Mouse (Mus musculus) lung, adult 2 months (tissue): ENCODE data around the gene Rhod. TPM values are rescaled to one million over a fixed set of nuclear protein-coding genes. Genes with fewer than 3 reads are reported as not detected.
A peak's percentile ranks its signal among the peaks of the same experiment; 100 is the strongest.

Experiments
- DNase-seq: peaks from one replicate; pipeline ENCODE4 v3.0.0; 2022
- H3K4me1 ChIP-seq: fragments of 200-500 bp; 2 replicates; pipeline ENCODE4 v1.6.1; 2011; ENCODE audit warnings: low read length; ENCODE audit not compliant: control insufficient read depth, insufficient read depth
- H3K4me3 ChIP-seq: fragments of 200-500 bp; replicated peaks from 2 replicates; pipeline ENCODE3; 2011; ENCODE audit warnings: low read depth, mild to moderate bottlenecking, control low read depth, low read length; ENCODE audit errors: extremely low read depth
- CTCF ChIP-seq: fragments of 200-500 bp; IDR thresholded peaks from 2 replicates; pipeline ENCODE4 v1.5.1; 2011; ENCODE audit warnings: mild to moderate bottlenecking, low read length, control low read depth; ENCODE audit not compliant: insufficient read depth
- POLR2A ChIP-seq: fragments of 200-500 bp; IDR thresholded peaks from 2 replicates; pipeline ENCODE4 v1.6.1; 2011; ENCODE audit warnings: low read depth, mild to moderate bottlenecking, control low read depth, low read length, borderline replicate concordance; ENCODE audit errors: extremely low read depth
- WGBS: fragments of 180-500 bp; shearing (Covaris S2); methylation state at CpG from one replicate; pipeline ENCODE4 v1.1.7; 2018; 5-methylcytosine and 5-hydroxymethylcytosine counted together
- polyA plus RNA-seq: library from polyadenylated mRNA; depleted of rRNA; stranded (reverse); fragments of >200 nt; gene quantifications from 2 replicates; pipeline ENCODE4 v1.2.3, GENCODE M21; 2012

The Rhod gene
- polyA plus RNA-seq, 1 experiment: 17.5 TPM

DNA sequence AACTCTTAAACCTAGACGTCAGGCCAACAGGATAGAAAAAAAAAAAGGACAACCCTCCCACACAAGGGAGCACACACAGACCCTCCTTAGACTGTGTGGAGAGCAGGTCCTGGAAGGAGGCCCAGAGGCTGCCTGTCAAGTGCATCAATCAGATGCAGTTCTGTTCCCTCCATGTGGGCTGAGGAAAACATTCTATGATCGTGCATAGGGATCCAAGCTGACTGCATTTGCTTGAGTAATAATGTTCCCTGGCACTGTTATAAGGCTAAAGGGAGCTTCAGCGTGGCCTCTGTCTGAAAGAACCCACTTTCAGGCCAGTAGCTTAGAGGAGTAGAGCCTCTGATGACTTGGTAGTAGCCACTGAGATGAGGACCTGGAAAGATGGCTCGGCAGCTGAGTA is 13.3 kb upstream of the Rhod start:
- Histone ChIP-seq H3K4me1 (no peaks in the 10 kb centered on the region), H3K4me3 (no peak overlapping the region)
- WGBS: 47% methylated on average over 4 of the region's 4 CpGs
- DNase-seq: no peak
- TF ChIP-seq POLR2A (no peak), CTCF (no peak)

DNA sequence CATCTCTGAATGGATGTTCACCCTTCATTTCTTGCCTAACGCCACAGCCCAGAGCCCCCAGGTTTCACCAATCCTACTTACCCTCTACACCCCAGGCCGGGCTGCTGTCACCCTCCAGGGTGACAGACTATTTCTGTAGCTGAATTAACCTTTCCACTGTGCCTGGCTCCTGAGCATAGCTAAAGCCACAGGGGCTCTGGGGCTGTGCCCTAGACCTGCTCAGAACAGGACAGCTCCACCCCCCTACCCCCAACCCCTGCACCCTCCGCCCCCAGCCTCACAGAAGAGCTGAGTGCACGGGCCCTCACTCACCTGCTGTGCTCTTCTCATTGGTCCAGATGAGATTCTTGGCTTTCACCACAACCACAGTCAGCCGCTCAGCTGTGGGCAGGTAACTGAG is 12.7 kb upstream of the Rhod start:
- TF ChIP-seq CTCF (no peak), POLR2A (no peak)
- WGBS: 57% methylated on average over 5 of the region's 5 CpGs

DNA sequence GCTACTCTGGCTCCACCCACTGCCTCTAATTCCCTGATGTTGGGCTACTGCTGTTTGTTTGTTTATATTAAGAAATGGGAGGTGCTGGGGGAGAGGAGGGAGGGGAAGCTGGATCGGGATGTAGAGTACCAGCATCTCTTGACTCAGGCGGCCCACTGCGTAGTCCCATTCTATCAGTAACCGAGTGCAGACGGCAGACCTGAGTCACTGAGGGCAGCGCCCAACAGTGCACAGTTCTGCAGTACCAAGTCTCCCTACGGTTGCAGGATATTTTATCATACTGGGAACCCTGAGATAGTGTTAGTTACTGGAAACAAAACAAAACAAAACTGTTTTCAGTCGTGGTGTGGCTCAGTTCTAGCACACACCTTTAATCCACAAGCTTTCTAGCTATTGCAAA is 11.9 kb upstream of the Rhod start:
- no peaks in the 10 kb centered on the region for H3K4me1 ChIP-seq
- no peak for TF ChIP-seq POLR2A
- no peak for TF ChIP-seq CTCF
- no peak overlapping the region for H3K4me3 ChIP-seq
- WGBS: 55% methylated on average over 8 of the region's 8 CpGs
- no peak for DNase-seq

More for the DNA sequence above, 12.7 kb upstream of the Rhod start:
- Histone ChIP-seq H3K4me3 (no peak overlapping the region), H3K4me1 (no peaks in the 10 kb centered on the region)
- DNase-seq: no peak

DNA sequence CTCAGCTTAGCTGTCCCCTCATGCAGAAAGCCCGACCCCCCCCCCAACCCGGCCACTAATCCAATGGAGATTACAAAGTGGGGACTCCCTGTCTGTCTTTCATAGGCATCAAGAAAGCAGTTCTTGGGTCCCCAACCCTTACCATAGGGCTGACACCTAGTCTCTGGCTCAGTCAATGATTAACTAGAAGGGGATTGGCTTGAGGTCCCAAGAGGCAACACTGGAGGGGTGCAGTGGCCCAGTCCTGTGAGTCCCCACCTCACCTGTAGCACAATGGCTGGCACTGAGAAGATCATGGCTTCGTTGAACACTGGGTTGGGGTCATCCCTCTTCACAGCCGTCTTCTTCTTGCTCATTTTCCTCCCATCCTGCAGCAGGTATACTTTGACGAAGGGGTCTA is 11.4 kb upstream of the Rhod start:
- 56% methylated on average over 5 of the region's 5 CpGs for WGBS
- no peak overlapping the region for H3K4me3 ChIP-seq
- DNase-seq: no peak
- H3K4me1 ChIP-seq: no peaks in the 10 kb centered on the region
- TF ChIP-seq CTCF (no peak), POLR2A (no peak)

DNA sequence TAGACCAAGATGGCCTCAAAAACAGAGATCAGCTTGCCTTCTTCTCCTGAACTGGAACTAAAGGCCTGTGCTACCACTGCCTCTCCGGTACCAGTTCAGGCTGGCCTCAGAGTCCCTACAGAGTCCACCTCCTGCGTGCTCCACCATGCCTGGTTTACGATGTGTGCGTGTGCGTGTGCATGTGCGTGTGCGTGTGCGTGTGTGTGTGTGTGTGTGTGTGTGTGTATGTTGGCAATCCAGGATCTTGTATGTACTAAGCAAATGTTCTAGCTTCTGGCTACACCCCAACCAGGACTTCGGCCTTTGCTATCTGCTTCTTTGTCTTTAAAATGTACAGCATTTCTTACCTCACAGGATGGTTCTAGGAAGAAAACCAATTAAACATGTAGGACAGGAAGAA is 10.0 kb upstream of the Rhod start:
- H3K4me1 ChIP-seq: no peaks in the 10 kb centered on the region
- no peak for DNase-seq
- TF ChIP-seq CTCF: no peak
- TF ChIP-seq POLR2A: no peak
- H3K4me3 ChIP-seq: no peak overlapping the region
- WGBS: 91% methylated on average over 9 of the region's 9 CpGs

DNA sequence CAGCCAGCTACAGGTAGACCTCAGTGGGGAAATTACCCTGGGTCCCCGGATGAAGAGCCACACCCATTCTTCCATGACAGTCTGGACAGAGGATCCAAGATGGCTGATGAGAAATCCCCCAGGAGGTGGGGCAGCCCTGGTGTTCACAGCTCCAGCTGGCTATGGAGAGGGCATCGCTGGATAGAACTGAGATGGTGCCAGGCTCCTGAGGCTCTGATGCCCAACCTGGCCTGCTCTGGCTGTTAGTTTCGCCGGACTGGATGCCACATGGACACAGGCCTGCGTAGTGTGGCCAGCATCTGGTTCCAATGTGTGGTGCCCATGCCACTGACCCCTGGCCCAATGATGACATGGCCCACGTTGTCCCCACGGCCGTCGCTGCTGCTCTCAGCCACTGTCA is 8.2 kb upstream of the Rhod start:
- 89% methylated on average over 9 of the region's 9 CpGs for WGBS
- Histone ChIP-seq H3K4me1 (no peaks in the 10 kb centered on the region), H3K4me3 (no peak overlapping the region)
- no peak for DNase-seq
- no peak for TF ChIP-seq CTCF

DNA sequence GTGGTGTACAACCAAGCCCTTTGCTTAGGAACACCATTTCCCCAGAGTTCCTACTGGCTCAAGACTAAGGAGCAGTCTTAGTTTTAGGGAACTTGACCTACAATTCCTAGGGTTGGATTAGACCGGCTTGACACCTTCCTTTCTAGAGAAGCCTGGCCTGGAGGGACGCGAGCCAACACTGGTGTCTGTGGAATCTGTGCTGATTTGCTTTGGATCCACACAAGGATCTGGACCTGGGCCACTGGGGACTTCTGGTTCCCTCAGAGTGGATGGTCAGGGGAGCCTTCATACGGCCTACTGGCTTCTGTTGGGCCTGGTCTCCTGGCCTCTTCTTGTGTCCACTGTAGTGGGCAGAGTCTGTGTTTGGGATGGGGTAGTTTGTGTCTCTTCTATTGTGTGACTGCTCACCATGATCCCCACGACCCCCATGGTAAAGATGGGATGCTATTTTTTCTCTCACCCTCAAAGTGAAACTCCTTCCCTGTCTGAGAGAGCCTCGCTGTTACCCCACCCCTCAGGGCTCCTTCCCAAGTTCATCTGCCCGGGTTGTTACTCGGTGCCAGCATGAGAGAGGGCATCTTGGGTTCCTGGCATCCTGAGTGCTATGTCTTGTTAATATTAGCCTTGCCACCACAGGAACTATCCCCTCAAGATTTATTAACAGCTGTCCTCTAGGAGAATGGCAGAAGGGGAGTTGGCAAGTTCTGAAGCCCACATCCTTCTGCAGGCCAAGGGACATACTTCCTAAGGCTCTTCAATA is 7.6 kb upstream of the Rhod start:
- no peak for TF ChIP-seq POLR2A
- no peak for TF ChIP-seq CTCF
- Histone ChIP-seq H3K4me1 (0 out of 2 replicates have a peak, but pooled peaks cover 6% of the 10 kb centered on the region), H3K4me3 (no peak overlapping the region)
- 74% methylated on average over 8 of the region's 8 CpGs for WGBS
- no peak for DNase-seq

DNA sequence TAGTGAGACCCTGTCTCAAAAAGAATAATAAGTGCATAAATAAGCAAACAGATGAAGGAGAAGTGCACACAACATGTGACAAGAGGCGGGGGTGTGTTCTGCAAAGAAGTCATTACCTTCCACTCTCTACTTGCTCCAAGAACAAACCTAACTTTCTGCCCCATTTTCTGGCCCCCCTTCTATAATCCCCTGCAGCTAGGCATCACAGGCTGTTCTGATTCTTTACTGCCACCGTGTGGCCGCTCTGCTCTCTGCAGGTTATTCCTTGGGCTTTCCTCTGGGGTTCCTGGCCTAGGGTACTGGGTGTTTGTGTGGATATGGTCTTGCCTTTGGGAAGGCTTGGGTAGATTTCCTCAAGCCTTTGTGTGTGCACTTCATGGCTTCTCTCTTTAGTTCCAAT is 3.2 kb upstream of the Rhod start:
- DNase-seq: peak; percentile 78
- Histone ChIP-seq H3K4me3 (no peak overlapping the region), H3K4me1 (peaks cover 23% of the 10 kb centered on the region)
- WGBS: 12% methylated on average over 3 of the region's 3 CpGs
- TF ChIP-seq CTCF: peak; percentile 73
- TF ChIP-seq POLR2A: no peak

DNA sequence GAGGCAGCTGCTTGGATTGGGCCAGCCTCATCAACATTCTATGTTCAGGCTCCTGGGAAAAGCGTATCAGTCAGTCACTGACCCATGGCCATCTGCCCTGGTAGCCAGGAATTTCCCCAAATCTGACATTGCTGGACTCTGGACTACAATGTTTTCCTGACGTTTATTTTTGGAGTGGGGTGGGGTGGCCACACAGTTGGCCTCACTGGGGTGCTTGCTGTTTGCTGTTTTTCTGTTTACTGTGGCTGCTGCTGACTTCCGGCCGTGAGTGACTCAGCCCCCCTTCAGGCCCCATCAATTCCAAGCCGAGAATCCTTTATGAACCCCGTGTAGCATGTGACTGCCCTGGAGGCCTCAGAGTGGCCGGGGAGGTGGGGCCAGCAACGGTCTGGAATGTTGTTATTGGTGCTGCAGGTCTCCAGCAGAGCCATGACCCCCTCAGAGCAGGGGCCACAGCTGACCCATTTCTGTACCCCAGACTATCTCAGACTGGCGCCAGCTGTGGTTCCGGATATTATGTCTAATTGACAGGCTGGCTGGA is 2.5 kb upstream of the Rhod start:
- no peak for TF ChIP-seq CTCF
- no peak for TF ChIP-seq POLR2A
- 27% methylated on average over 10 of the region's 10 CpGs for WGBS
- no peak overlapping the region for H3K4me3 ChIP-seq
- DNase-seq: peak; percentile 14
- peaks cover 23% of the 10 kb centered on the region for H3K4me1 ChIP-seq

DNA sequence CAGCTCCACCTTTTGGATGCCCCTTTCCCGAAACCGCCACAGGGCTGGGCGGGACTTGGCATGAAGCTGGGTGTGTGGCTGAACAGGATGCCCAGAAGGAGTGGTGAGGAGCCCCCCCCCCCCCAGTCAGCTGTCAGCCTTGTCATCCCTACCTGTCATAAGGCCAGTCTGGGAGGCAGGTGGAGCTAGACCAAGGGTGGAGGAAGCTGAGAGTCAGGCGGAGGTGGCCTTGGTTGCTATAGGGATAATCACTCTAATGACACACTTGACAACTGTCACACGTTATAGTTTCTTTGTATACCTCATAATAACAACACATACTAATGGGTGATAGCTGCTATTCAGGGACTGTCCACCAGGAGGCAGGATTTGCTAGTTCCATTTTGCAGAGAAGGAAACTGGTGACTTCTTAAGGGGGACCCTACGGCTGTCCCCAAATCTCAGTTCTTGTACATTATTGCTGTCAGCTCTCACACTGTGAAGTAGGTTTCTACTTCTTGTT is 1.9 kb upstream of the Rhod start:
- H3K4me3 ChIP-seq: no peak overlapping the region
- peak; percentile 55 for DNase-seq

More for the DNA sequence above, 1.9 kb upstream of the Rhod start:
- TF ChIP-seq CTCF: 0 out of 2 replicates have a peak, but pooled peaks have one; percentile 19
- TF ChIP-seq POLR2A: no peak
- peaks cover 23% of the 10 kb centered on the region for H3K4me1 ChIP-seq
- WGBS: 18% methylated on average over 6 of the region's 6 CpGs
